Mouse (Mus musculus) bone marrow, adult 2 months (tissue): Measurements from ENCODE around the gene Prkcz. TPM values are rescaled to one million over a fixed set of nuclear protein-coding genes. Genes with fewer than 3 reads are reported as not detected.

ENCODE experiments used
- H3K27ac ChIP-seq: fragments of 200-500 bp; 2 replicates; pipeline ENCODE4 v1.5.1; 2012; ENCODE audit warnings: low read depth, mild to moderate bottlenecking, control low read depth, inconsistent platforms, low read length; ENCODE audit not compliant: control insufficient read depth, poor library complexity, insufficient read depth
- H3K4me1 ChIP-seq: fragments of 200-500 bp; 2 replicates; pipeline ENCODE4 v1.6.1; 2011; ENCODE audit warnings: low read length; ENCODE audit not compliant: control insufficient read depth, insufficient read depth
- H3K4me3 ChIP-seq: fragments of 200-500 bp; replicated peaks from 2 replicates; pipeline ENCODE3; 2011; ENCODE audit warnings: mild to moderate bottlenecking, low read depth, low read length, control low read depth; ENCODE audit not compliant: control insufficient read depth
- CTCF ChIP-seq: fragments of 200-500 bp; IDR thresholded peaks from 2 replicates; pipeline ENCODE4 v1.5.1; 2011; ENCODE audit warnings: low read length, control low read depth; ENCODE audit not compliant: control insufficient read depth, insufficient read depth
- POLR2A ChIP-seq: fragments of 200-500 bp; IDR thresholded peaks from 2 replicates; pipeline ENCODE4 v1.6.1; 2011; ENCODE audit warnings: low read depth, mild to moderate bottlenecking, control low read depth, low read length, borderline replicate concordance; ENCODE audit not compliant: control insufficient read depth
- WGBS: fragments of 180-500 bp; shearing (Covaris S2); methylation state at CpG from one replicate; pipeline ENCODE4 v1.1.7; 2018; 5-methylcytosine and 5-hydroxymethylcytosine counted together
- polyA plus RNA-seq: library from polyadenylated mRNA; stranded (reverse); fragments of >200 nt; gene quantifications from 2 replicates; pipeline ENCODE4 v1.2.4, GENCODE M21; 2011; ENCODE audit warnings: low replicate concordance; ENCODE audit not compliant: missing spikeins, insufficient read depth, insufficient read length

Gene Prkcz
- polyA plus RNA-seq, 1 experiment = 1.9 TPM

DNA sequence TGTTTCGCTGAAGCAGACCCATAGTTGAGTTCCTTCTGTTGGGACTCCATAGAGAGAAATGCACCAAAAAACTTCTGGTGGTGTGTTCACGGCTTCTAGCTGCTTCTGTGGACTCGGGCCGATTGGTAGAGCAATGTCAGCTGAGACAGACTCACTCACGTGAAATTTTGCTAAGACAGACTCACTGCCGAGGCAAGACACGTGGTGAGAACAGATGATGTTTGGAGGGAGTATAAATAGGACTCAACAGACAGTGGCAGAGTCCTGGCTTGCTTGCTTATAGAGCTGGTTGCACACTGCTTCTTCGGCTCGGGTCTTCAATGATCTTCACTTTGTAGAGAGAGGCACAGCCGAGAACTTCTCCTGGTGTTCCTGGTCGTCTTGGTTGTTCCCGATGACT, 117.9 kb downstream of the Prkcz start:
- H3K27ac ChIP-seq = no peak overlapping the region
- 81% methylated on average over 12 of the region's 12 CpGs for WGBS
- TF ChIP-seq CTCF (no peak), POLR2A (no peak)
- H3K4me1 ChIP-seq = no peaks in the 10 kb centered on the region; the same call in 1 of the 2 replicates
- no peak overlapping the region for H3K4me3 ChIP-seq

DNA sequence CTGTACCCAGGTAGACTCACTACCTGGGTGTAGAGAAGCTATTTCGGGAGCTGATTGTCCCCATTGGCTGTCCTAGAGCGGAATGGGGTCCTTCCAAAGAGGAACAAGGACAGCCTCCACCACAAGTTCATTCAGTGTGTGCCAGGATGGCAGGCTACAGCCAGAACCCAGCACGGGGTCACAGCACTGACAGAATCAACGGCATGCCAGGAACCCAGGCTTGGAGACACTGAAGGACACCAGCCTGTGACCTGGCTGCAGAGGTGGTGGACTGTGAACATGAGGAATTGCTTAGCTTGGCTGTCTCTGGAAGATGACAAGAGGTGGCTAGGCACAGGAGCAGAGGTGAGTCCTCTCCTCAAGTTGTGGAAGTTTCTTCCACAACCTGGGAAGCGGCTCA, 118.9 kb downstream of the Prkcz start:
- Histone ChIP-seq H3K4me3 (no peak overlapping the region), H3K27ac (no peak overlapping the region), H3K4me1 (no peaks in the 10 kb centered on the region; the same call in 1 of the 2 replicates)
- TF ChIP-seq POLR2A (no peak), CTCF (no peak)
- 79% methylated on average over 5 of the region's 5 CpGs for WGBS

DNA sequence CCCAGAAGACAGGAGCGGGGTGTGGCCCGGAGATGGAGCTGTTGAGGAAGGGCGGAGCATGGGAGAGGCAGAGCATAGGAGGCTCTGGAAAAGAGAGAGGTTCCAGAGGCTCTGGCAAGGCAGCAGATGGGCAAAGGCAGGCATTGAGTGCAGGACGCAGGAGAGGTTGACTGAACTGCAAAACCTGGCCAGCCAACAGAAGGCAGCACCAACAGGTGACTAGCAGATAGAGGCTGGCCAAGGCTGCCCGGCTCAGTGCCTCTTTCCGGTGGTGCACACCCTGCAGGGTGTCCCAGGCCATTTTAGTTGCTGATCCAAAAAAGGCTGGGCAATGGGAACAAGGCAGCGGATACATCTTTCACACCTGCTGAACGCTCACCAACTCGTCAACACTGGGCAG, 119.4 kb downstream of the Prkcz start:
- Histone ChIP-seq H3K4me3 (no peak overlapping the region), H3K27ac (no peak overlapping the region), H3K4me1 (peaks cover 2% of the 10 kb centered on the region)
- no peak for TF ChIP-seq CTCF
- TF ChIP-seq POLR2A = no peak
- 83% methylated on average over 9 of the region's 9 CpGs for WGBS

DNA sequence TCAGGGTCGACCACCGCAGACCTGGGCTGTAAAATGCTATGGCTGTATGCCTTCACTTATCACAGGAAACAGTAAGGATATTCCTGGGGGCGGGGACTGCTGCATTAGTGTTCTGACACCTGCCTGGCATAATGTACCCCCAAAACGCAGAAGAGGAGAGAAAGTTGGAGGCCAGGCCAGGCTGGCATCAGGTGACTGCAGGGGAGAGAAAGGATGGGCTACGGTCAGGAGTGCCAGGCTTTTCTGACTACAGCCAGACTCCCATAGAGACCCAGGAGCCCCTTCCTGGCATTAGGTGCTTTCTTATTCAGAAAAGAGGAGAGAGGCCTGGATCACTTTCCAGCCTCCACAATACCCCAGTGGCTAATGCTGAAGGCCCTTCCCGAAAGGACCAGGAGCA, 121.7 kb downstream of the Prkcz start:
- WGBS = 45% methylated on average over 6 of the region's 6 CpGs
- TF ChIP-seq CTCF = no peak
- TF ChIP-seq POLR2A = no peak
- Histone ChIP-seq H3K4me1 (peaks cover 5% of the 10 kb centered on the region), H3K4me3 (no peak overlapping the region), H3K27ac (no peak overlapping the region)

DNA sequence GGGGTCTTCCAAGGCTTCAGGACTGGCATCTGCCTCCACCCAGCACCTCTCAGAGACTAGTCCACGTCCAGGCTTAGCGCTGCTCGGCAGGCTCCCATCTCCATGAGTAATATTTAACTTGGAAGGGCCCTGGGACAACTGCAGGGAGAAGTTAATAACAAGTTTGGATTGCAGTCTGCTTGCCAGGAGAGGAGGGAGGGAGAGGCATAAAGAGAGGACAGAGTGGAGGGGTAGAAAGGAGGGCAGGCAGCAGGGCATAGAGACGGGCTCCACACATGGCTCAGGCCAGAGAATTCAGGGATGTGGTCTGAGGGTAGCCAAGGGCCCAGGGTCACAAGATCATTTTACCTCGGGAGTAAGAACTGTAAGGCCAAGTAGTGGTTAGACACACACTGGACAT, 122.9 kb downstream of the Prkcz start:
- peaks cover 7% of the 10 kb centered on the region for H3K4me1 ChIP-seq
- WGBS = 72% methylated on average over 5 of the region's 5 CpGs
- no peak overlapping the region for H3K4me3 ChIP-seq
- TF ChIP-seq CTCF = no peak
- no peak for TF ChIP-seq POLR2A
- H3K27ac ChIP-seq = no peak overlapping the region

DNA sequence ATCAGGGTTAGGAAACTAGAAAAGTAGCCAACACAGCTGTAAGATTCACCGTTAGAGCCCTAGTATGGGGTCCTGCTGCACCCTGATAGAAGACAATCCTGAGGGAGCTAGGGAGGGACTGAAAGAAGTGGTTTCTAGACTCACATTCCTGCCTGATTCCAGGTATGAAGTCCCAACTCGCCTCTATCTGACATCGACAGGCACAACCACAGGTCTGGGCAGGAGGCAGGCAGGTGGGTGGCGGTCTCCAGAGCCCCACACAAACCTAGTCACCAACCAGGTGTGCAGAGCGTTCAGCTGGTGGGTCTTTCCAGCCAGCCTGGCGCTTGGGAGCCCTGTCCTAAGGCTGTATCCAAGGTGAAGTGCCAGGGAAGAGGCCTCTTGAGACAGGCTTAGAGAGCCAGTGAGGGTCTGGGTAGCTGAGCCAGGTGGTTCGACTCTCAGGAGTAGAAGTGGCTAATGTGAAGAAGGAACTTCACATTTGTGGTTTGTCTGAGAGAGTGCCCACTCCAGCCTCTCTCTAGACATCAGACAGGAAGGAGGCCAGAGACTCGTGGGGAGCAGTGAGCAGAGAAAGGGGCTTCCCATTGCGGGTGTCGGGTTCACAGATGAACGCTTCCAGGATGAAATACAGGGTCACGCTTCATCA, 124.3 kb downstream of the Prkcz start:
- H3K4me1 ChIP-seq = peaks cover 7% of the 10 kb centered on the region
- H3K27ac ChIP-seq = no peak overlapping the region
- H3K4me3 ChIP-seq = no peak overlapping the region
- WGBS = 38% methylated on average over 12 of the region's 12 CpGs
- no peak for TF ChIP-seq POLR2A
- no peak for TF ChIP-seq CTCF

DNA sequence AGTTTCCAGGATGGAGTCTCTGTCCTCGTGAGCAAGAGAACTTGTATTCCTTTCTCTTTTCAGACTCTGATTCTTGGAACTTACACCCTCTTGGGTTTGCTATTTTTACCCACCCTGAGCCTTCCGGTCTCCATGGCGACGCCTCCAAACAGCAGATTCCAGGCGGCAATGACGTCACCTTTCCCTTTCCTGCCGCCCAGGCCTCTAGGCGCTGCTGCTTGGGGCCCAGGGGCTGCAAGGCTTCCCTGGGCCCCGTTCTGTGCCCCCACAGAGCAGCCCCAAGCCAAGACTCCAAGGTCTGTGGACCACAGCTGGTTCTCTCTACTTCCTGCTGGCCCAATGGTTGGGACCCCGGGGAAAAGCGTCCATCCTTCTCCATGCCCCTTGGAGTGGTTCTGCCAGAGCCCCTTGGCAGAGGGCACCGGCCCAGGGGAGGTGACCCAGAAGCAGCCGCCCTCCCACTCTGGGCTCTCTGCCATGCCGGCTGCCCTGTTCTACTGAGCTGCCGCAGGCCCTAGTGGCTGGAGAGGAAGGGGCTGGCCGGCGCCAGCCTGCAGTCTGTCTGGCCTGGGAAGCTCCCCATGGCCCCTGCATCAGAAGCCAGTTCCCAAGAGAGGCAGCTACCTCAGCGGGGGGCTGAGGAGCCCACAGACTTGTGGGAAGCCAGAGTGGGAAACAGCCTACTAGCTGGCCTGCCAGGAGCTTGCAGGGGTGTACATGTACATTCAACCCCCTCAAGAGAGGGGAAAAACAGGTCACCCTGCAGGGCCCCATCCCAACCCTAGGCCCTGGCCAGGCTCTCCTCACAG, 125.6 kb downstream of the Prkcz start:
- Histone ChIP-seq H3K4me3 (no peak overlapping the region), H3K27ac (peak overlapping the region; percentile 21), H3K4me1 (peaks cover 7% of the 10 kb centered on the region)
- TF ChIP-seq POLR2A = no peak
- no peak for TF ChIP-seq CTCF
- 8% methylated on average over 18 of the region's 18 CpGs for WGBS
